Mouse (Mus musculus) CH12.LX (cell line): ENCODE data around the gene Nt5m.

ENCODE experiments used
- CHD2 ChIP-seq: IDR thresholded peaks from 2 replicates; pipeline ENCODE4 v1.6.1; 2011; ENCODE audit warnings: low read length, improper control_type of control experiment
- CTCF ChIP-seq, 2 experiments: IDR thresholded peaks in 1 of 2; conservative IDR thresholded peaks in 1 of 2; 2 replicates each; pipeline ENCODE4 v1.5.1; 2011 to 2012; ENCODE audit warnings: low read depth in 2 of 2, low read length in 2 of 2, improper control_type of control experiment in 1 of 2, inconsistent platforms in 1 of 2, mild to moderate bottlenecking in 1 of 2, moderate library complexity in 1 of 2
- EP300 ChIP-seq: IDR thresholded peaks from 2 replicates; pipeline ENCODE4 v1.6.1; 2011; ENCODE audit warnings: low read length, improper control_type of control experiment
- JUN ChIP-seq: IDR thresholded peaks from 2 replicates; pipeline ENCODE4 v1.6.1; 2011; ENCODE audit warnings: low read depth, mild to moderate bottlenecking, low read length, improper control_type of control experiment, moderate library complexity; ENCODE audit not compliant: insufficient read depth
- MXI1 ChIP-seq: IDR thresholded peaks from 2 replicates; pipeline ENCODE4 v1.6.1; 2011; ENCODE audit warnings: mild to moderate bottlenecking, low read depth, low read length, improper control_type of control experiment
- NRF1 ChIP-seq: IDR thresholded peaks from 2 replicates; pipeline ENCODE4 v1.6.1; 2014; ENCODE audit warnings: low read depth, mild to moderate bottlenecking, inconsistent platforms, low read length, improper control_type of control experiment, moderate library complexity

GRCm38 (mm10) chr11:59860467-59860866, 21.2 kb downstream of the Nt5m start:
- TF ChIP-seq CTCF (conservative IDR thresholded peaks at IDR 0.05 in 1 of 2, IDR thresholded peaks at IDR 0.05 in 1 of 2; ENCODE audit: low read depth in 2 of 2, low read length in 2 of 2) (no peak), MXI1 (no peak), JUN (no peak), EP300 (no peak), CHD2 (no peak), NRF1 (no peak)
